Mouse (Mus musculus): Measurements from ENCODE around the gene Iqcj. TPM values are rescaled to one million over a fixed set of nuclear protein-coding genes. Genes with fewer than 3 reads are reported as not detected.

Iqcj gene
- polyA plus RNA-seq, 1 experiment from 2014 or later = not detected

DNA sequence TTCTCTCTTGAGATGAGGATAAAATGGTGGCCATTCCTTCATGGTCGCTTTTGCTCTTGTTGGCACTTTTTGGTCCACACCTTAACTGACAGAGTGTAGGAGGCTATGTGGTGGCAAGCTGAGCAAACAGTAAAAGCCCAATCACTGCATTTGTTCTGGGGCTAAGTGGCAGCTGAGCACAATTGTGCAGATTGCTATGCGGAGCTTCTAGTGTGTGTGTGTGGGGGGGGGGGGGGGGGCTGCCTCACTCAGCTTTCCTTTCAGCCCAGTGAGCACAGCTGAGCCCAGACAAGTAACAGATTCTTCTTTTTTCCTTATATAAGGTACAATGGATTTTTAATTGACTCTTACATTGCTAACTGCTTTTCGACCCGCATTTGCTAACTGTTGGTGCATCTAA lies 110.4 kb downstream of the Iqcj start:
- Histone ChIP-seq H3K4me1 (ENCODE audit: insufficient read depth, low read length) (no peaks in the 10 kb centered on the region), H3K4me2 (replicated peaks; ENCODE audit: low read depth, low read length) (no peak overlapping the region), H3K4me3 (ENCODE audit: low read length) (no peak overlapping the region), H3K36me3 (ENCODE audit: insufficient read depth, low read length) (no peaks in the 10 kb centered on the region), H3K9me3 (ENCODE audit: low read length) (no peaks in the 10 kb centered on the region), H3K9ac (replicated peaks; ENCODE audit: low read length) (no peak overlapping the region), H3K27ac (ENCODE audit: low read length) (no peak overlapping the region), H3K27me3 (ENCODE audit: insufficient read depth, low read length) (no peaks in the 10 kb centered on the region)
- ATAC-seq (ENCODE audit: low FRiP score, low TSS enrichment) = no peak
- 82% methylated on average over 4 of the region's 4 CpGs for WGBS

GRCm38 (mm10) chr3:68012342-68012741 lies 120.3 kb downstream of the Iqcj start:
- H3K4me2 ChIP-seq (replicated peaks; ENCODE audit: low read depth, low read length) = no peak overlapping the region
- H3K36me3 ChIP-seq (ENCODE audit: insufficient read depth, low read length) = no peaks in the 10 kb centered on the region
- no peak overlapping the region for H3K9ac ChIP-seq (replicated peaks; ENCODE audit: low read length)
- no peak overlapping the region for H3K27ac ChIP-seq (ENCODE audit: low read length)
- no peaks in the 10 kb centered on the region for H3K9me3 ChIP-seq (ENCODE audit: low read length)
- peaks cover 6% of the 10 kb centered on the region; the same call in 1 of the 2 replicates for H3K4me1 ChIP-seq (ENCODE audit: insufficient read depth, low read length)
- H3K27me3 ChIP-seq (ENCODE audit: insufficient read depth, low read length) = no peaks in the 10 kb centered on the region
- H3K4me3 ChIP-seq (ENCODE audit: low read length) = no peak overlapping the region
- ATAC-seq (ENCODE audit: low FRiP score, low TSS enrichment) = no peak

DNA sequence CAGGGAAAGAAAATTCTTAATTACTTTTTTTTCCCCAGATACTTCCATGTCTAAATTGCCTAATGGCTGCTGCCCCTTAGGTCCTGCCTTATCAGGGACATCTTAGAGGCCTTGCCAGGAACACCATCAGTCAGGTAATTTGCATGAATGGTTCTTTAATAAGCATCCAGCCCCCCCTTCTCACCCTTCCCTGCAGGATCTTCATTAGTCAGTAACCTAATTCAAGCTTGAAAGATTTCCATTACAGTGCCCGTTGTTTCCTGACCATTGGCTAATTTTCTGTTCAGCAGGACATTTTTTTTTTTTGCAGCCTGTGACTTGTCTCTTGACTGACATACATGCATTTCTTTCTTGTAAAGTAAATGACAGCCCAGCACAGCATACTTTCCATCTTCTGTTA lies 123.8 kb downstream of the Iqcj start:
- ATAC-seq (ENCODE audit: low FRiP score, low TSS enrichment) = peak; percentile 54; the same call in 1 of the 2 replicates
- no peak overlapping the region for H3K4me2 ChIP-seq (replicated peaks; ENCODE audit: low read depth, low read length)
- WGBS = 35% methylated on average over 1 of the region's 1 CpGs
- no peak overlapping the region for H3K27ac ChIP-seq (ENCODE audit: low read length)
- no peaks in the 10 kb centered on the region for H3K27me3 ChIP-seq (ENCODE audit: insufficient read depth, low read length)
- no peak overlapping the region for H3K4me3 ChIP-seq (ENCODE audit: low read length)
- H3K9ac ChIP-seq (replicated peaks; ENCODE audit: low read length) = no peak overlapping the region
- H3K4me1 ChIP-seq (ENCODE audit: insufficient read depth, low read length) = peaks cover 6% of the 10 kb centered on the region; the same call in 1 of the 2 replicates
- no peaks in the 10 kb centered on the region for H3K36me3 ChIP-seq (ENCODE audit: insufficient read depth, low read length)
- H3K9me3 ChIP-seq (ENCODE audit: low read length) = no peaks in the 10 kb centered on the region

DNA sequence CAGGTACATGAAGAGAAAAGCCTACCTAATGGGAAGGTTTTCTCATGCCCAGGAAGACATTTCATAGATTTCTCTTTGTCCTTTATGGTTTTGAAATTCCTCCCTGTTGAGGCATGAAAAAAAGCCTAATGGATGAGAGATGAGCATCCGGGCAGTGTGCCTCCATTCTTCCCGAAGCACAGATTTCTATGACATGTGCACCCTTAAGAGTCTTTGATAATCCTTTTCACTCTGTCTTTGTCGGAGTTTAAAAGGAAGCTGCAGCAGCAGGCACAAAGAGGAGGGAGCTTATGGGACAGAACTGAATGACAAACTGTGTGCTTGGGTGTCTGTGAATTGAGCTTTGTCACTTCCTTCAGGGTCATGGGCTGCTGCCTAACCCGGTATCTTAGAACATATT lies 127.4 kb downstream of the Iqcj start:
- Histone ChIP-seq H3K27ac (ENCODE audit: low read length) (no peak overlapping the region), H3K36me3 (ENCODE audit: insufficient read depth, low read length) (no peaks in the 10 kb centered on the region), H3K9ac (replicated peaks; ENCODE audit: low read length) (no peak overlapping the region), H3K4me2 (replicated peaks; ENCODE audit: low read depth, low read length) (no peak overlapping the region), H3K4me3 (ENCODE audit: low read length) (no peak overlapping the region), H3K9me3 (ENCODE audit: low read length) (no peaks in the 10 kb centered on the region), H3K27me3 (ENCODE audit: insufficient read depth, low read length) (no peaks in the 10 kb centered on the region), H3K4me1 (ENCODE audit: insufficient read depth, low read length) (peaks cover 6% of the 10 kb centered on the region; the same call in 1 of the 2 replicates)
- no peak for ATAC-seq (ENCODE audit: low FRiP score, low TSS enrichment)
- WGBS = 82% methylated on average over 4 of the region's 4 CpGs

- 37% methylated on average over 3 of the region's 3 CpGs for WGBS
Measured at GRCm38 (mm10) chr3:68036097-68036496, 144.1 kb downstream of the Iqcj start.

DNA sequence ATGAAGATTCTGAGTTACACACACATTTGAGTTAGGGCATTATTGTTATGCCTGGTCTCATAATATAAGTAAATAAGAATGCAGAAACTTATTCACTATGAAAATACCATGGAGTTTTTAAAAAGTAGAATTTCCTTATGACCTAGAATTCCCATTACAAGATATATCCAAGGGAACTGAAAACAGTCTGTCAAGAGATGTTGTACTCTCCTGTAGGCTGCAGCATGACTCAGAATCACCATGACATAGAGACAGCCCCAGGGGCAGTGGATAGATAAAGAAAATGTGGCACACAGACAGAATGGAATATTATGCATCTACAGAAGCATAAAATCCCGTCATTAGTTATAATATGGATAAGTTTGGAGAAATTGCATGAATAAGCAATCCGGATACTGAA lies 150.9 kb downstream of the Iqcj start:
- Histone ChIP-seq H3K4me1 (ENCODE audit: insufficient read depth, low read length) (no peaks in the 10 kb centered on the region), H3K36me3 (ENCODE audit: insufficient read depth, low read length) (no peaks in the 10 kb centered on the region), H3K9me3 (ENCODE audit: low read length) (no peaks in the 10 kb centered on the region), H3K27me3 (ENCODE audit: insufficient read depth, low read length) (0 out of 2 replicates have a peak, but pooled peaks cover 6% of the 10 kb centered on the region), H3K27ac (ENCODE audit: low read length) (no peak overlapping the region), H3K4me2 (replicated peaks; ENCODE audit: low read depth, low read length) (no peak overlapping the region), H3K4me3 (ENCODE audit: low read length) (no peak overlapping the region), H3K9ac (replicated peaks; ENCODE audit: low read length) (no peak overlapping the region)
- ATAC-seq (ENCODE audit: low FRiP score, low TSS enrichment) = no peak
- WGBS = 96% methylated on average over 2 of the region's 2 CpGs

More at GRCm38 (mm10) chr3:68036097-68036496, 144.1 kb downstream of the Iqcj start:
- H3K36me3 ChIP-seq (ENCODE audit: insufficient read depth, low read length) = no peaks in the 10 kb centered on the region
- no peak overlapping the region for H3K4me3 ChIP-seq (ENCODE audit: low read length)
- no peak overlapping the region for H3K4me2 ChIP-seq (replicated peaks; ENCODE audit: low read depth, low read length)
- no peak overlapping the region for H3K27ac ChIP-seq (ENCODE audit: low read length)
- H3K4me1 ChIP-seq (ENCODE audit: insufficient read depth, low read length) = no peaks in the 10 kb centered on the region
- H3K27me3 ChIP-seq (ENCODE audit: insufficient read depth, low read length) = 0 out of 2 replicates have a peak, but pooled peaks cover 4% of the 10 kb centered on the region
- no peak for ATAC-seq (ENCODE audit: low FRiP score, low TSS enrichment)
- no peak overlapping the region for H3K9ac ChIP-seq (replicated peaks; ENCODE audit: low read length)
- no peaks in the 10 kb centered on the region for H3K9me3 ChIP-seq (ENCODE audit: low read length)

- Histone ChIP-seq H3K27ac (ENCODE audit: low read length) (no peak overlapping the region), H3K4me2 (replicated peaks; ENCODE audit: low read depth, low read length) (no peak overlapping the region), H3K4me1 (ENCODE audit: insufficient read depth, low read length) (no peaks in the 10 kb centered on the region), H3K9ac (replicated peaks; ENCODE audit: low read length) (no peak overlapping the region), H3K4me3 (ENCODE audit: low read length) (no peak overlapping the region), H3K36me3 (ENCODE audit: insufficient read depth, low read length) (no peaks in the 10 kb centered on the region), H3K27me3 (ENCODE audit: insufficient read depth, low read length) (0 out of 2 replicates have a peak, but pooled peaks cover 3% of the 10 kb centered on the region), H3K9me3 (ENCODE audit: low read length) (no peaks in the 10 kb centered on the region)
- peak; percentile 23; the same call in 1 of the 2 replicates for ATAC-seq (ENCODE audit: low FRiP score, low TSS enrichment)
- WGBS = 50% methylated on average over 9 of the region's 9 CpGs
Measured at GRCm38 (mm10) chr3:68045475-68046416, 153.7 kb downstream of the Iqcj start.

GRCm38 (mm10) chr3:68053538-68053937 lies 161.5 kb downstream of the Iqcj start:
- no peak overlapping the region for H3K4me2 ChIP-seq (replicated peaks; ENCODE audit: low read depth, low read length)
- H3K9ac ChIP-seq (replicated peaks; ENCODE audit: low read length) = no peak overlapping the region
- H3K27ac ChIP-seq (ENCODE audit: low read length) = no peak overlapping the region
- H3K27me3 ChIP-seq (ENCODE audit: insufficient read depth, low read length) = peaks cover 6% of the 10 kb centered on the region
- no peak for ATAC-seq (ENCODE audit: low FRiP score, low TSS enrichment)
- H3K4me1 ChIP-seq (ENCODE audit: insufficient read depth, low read length) = 0 out of 2 replicates have a peak, but pooled peaks cover 3% of the 10 kb centered on the region
- H3K36me3 ChIP-seq (ENCODE audit: insufficient read depth, low read length) = no peaks in the 10 kb centered on the region
- no peak overlapping the region for H3K4me3 ChIP-seq (ENCODE audit: low read length)
- 49% methylated on average over 2 of the region's 2 CpGs for WGBS
- no peaks in the 10 kb centered on the region for H3K9me3 ChIP-seq (ENCODE audit: low read length)

DNA sequence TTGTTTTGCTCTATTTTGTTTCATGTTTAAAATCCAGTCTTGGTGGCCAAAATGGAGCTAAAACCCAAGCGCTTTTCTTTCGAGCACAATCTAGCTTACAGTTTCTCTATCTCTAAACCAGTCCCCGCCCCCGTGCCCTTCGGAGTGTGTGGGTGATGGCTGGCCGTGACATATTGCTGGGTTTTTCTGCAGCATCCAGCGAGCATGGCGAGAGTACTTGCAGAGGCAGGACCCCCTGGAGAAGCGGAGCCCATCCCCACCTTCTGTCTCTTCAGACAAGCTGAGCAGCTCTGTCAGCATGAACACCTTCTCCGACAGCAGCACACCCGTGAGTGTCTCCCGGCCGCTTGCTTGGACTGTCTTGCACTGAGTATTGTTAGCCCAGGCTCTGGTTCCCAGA lies 163.1 kb downstream of the Iqcj start:
- Histone ChIP-seq H3K27ac (ENCODE audit: low read length) (no peak overlapping the region), H3K9ac (replicated peaks; ENCODE audit: low read length) (no peak overlapping the region), H3K9me3 (ENCODE audit: low read length) (no peaks in the 10 kb centered on the region), H3K27me3 (ENCODE audit: insufficient read depth, low read length) (peaks cover 6% of the 10 kb centered on the region), H3K4me1 (ENCODE audit: insufficient read depth, low read length) (0 out of 2 replicates have a peak, but pooled peaks cover 3% of the 10 kb centered on the region), H3K4me2 (replicated peaks; ENCODE audit: low read depth, low read length) (no peak overlapping the region), H3K36me3 (ENCODE audit: insufficient read depth, low read length) (no peaks in the 10 kb centered on the region), H3K4me3 (ENCODE audit: low read length) (no peak overlapping the region)
- ATAC-seq (ENCODE audit: low FRiP score, low TSS enrichment) = no peak
- 62% methylated on average over 13 of the region's 13 CpGs for WGBS

Data from kidney, embryonic 16.5 days (tissue).